Mouse (Mus musculus) bone marrow, adult 2 months (tissue): ENCODE data around the gene Pgm1. TPM values are rescaled to one million over a fixed set of nuclear protein-coding genes. Genes with fewer than 3 reads are reported as not detected.

Source experiments
- H3K27ac ChIP-seq: fragments of 200-500 bp; 2 replicates; pipeline ENCODE4 v1.5.1; 2012; ENCODE audit warnings: low read depth, mild to moderate bottlenecking, control low read depth, inconsistent platforms, low read length; ENCODE audit not compliant: control insufficient read depth, poor library complexity, insufficient read depth
- H3K4me1 ChIP-seq: fragments of 200-500 bp; 2 replicates; pipeline ENCODE4 v1.6.1; 2011; ENCODE audit warnings: low read length; ENCODE audit not compliant: control insufficient read depth, insufficient read depth
- H3K4me3 ChIP-seq: fragments of 200-500 bp; replicated peaks from 2 replicates; pipeline ENCODE3; 2011; ENCODE audit warnings: mild to moderate bottlenecking, low read depth, low read length, control low read depth; ENCODE audit not compliant: control insufficient read depth
- CTCF ChIP-seq: fragments of 200-500 bp; IDR thresholded peaks from 2 replicates; pipeline ENCODE4 v1.5.1; 2011; ENCODE audit warnings: low read length, control low read depth; ENCODE audit not compliant: control insufficient read depth, insufficient read depth
- POLR2A ChIP-seq: fragments of 200-500 bp; IDR thresholded peaks from 2 replicates; pipeline ENCODE4 v1.6.1; 2011; ENCODE audit warnings: low read depth, mild to moderate bottlenecking, control low read depth, low read length, borderline replicate concordance; ENCODE audit not compliant: control insufficient read depth
- WGBS: fragments of 180-500 bp; shearing (Covaris S2); methylation state at CpG from one replicate; pipeline ENCODE4 v1.1.7; 2018; 5-methylcytosine and 5-hydroxymethylcytosine counted together
- polyA plus RNA-seq: library from polyadenylated mRNA; stranded (reverse); fragments of >200 nt; gene quantifications from 2 replicates; pipeline ENCODE4 v1.2.4, GENCODE M21; 2011; ENCODE audit warnings: low replicate concordance; ENCODE audit not compliant: missing spikeins, insufficient read depth, insufficient read length

Pgm1 gene
- polyA plus RNA-seq, 1 experiment: 9.3 TPM

GRCm38 (mm10) chr4:99985631-99986030, 56.4 kb downstream of the Pgm1 start:
- Histone ChIP-seq H3K4me1 (no peaks in the 10 kb centered on the region), H3K27ac (no peak overlapping the region), H3K4me3 (no peak overlapping the region)
- no peak for TF ChIP-seq POLR2A
- TF ChIP-seq CTCF: no peak
- 87% methylated on average over 12 of the region's 12 CpGs for WGBS

GRCm38 (mm10) chr4:99986609-99987008, 57.4 kb downstream of the Pgm1 start:
- 83% methylated on average over 10 of the region's 10 CpGs for WGBS
- TF ChIP-seq POLR2A (no peak), CTCF (no peak)
- no peaks in the 10 kb centered on the region for H3K4me1 ChIP-seq
- no peak overlapping the region for H3K27ac ChIP-seq
- no peak overlapping the region for H3K4me3 ChIP-seq

- 79% methylated on average over 7 of the region's 7 CpGs for WGBS
- no peak overlapping the region for H3K4me3 ChIP-seq
- no peak overlapping the region for H3K27ac ChIP-seq
- no peaks in the 10 kb centered on the region for H3K4me1 ChIP-seq
- TF ChIP-seq CTCF (no peak), POLR2A (no peak)
Measured at GRCm38 (mm10) chr4:99988771-99989170, 59.6 kb downstream of the Pgm1 start.

- H3K4me1 ChIP-seq: no peaks in the 10 kb centered on the region
- H3K27ac ChIP-seq: no peak overlapping the region
- H3K4me3 ChIP-seq: no peak overlapping the region
- 70% methylated on average over 5 of the region's 5 CpGs for whole genome bisulfite sequencing
- TF ChIP-seq POLR2A (no peak), CTCF (no peak)
Measured at GRCm38 (mm10) chr4:100000971-100001370, 71.8 kb downstream of the Pgm1 start.

- TF ChIP-seq CTCF (no peak), POLR2A (no peak)
- Histone ChIP-seq H3K4me3 (no peak overlapping the region), H3K4me1 (no peaks in the 10 kb centered on the region), H3K27ac (no peak overlapping the region)
- 74% methylated on average over 7 of the region's 7 CpGs for WGBS
Measured at GRCm38 (mm10) chr4:100001806-100002205, 72.6 kb downstream of the Pgm1 start.

- Histone ChIP-seq H3K27ac (no peak overlapping the region), H3K4me1 (no peaks in the 10 kb centered on the region), H3K4me3 (no peak overlapping the region)
- TF ChIP-seq CTCF: no peak
- WGBS: 68% methylated on average over 7 of the region's 7 CpGs
Measured at GRCm38 (mm10) chr4:100007721-100008120, 78.5 kb downstream of the Pgm1 start.

GRCm38 (mm10) chr4:100008371-100009090, 79.3 kb downstream of the Pgm1 start:
- TF ChIP-seq CTCF: no peak
- TF ChIP-seq POLR2A: no peak
- no peaks in the 10 kb centered on the region for H3K4me1 ChIP-seq
- no peak overlapping the region for H3K27ac ChIP-seq
- 68% methylated on average over 5 of the region's 5 CpGs for WGBS
- no peak overlapping the region for H3K4me3 ChIP-seq

GRCm38 (mm10) chr4:100009211-100009678, 80.0 kb downstream of the Pgm1 start:
- Histone ChIP-seq H3K4me3 (no peak overlapping the region), H3K27ac (no peak overlapping the region), H3K4me1 (no peaks in the 10 kb centered on the region)
- TF ChIP-seq POLR2A (no peak), CTCF (no peak)
- 83% methylated on average over 8 of the region's 8 CpGs for WGBS

- WGBS: 94% methylated on average over 3 of the region's 3 CpGs
Measured at GRCm38 (mm10) chr4:100010916-100011315, 81.7 kb downstream of the Pgm1 start.

More at GRCm38 (mm10) chr4:100010916-100011315, 81.7 kb downstream of the Pgm1 start:
- Histone ChIP-seq H3K27ac (no peak overlapping the region), H3K4me3 (no peak overlapping the region), H3K4me1 (no peaks in the 10 kb centered on the region)
- no peak for TF ChIP-seq CTCF
- no peak for TF ChIP-seq POLR2A
